Mouse (Mus musculus): ENCODE measurements around the gene Il16.
A peak's percentile ranks its signal among the peaks of the same experiment; 100 is the strongest.

Gene Il16

GRCm38 (mm10) chr7:83677296-83677695 is 68.2 kb downstream of the Il16 start:
- no peak for DNase-seq

DNA sequence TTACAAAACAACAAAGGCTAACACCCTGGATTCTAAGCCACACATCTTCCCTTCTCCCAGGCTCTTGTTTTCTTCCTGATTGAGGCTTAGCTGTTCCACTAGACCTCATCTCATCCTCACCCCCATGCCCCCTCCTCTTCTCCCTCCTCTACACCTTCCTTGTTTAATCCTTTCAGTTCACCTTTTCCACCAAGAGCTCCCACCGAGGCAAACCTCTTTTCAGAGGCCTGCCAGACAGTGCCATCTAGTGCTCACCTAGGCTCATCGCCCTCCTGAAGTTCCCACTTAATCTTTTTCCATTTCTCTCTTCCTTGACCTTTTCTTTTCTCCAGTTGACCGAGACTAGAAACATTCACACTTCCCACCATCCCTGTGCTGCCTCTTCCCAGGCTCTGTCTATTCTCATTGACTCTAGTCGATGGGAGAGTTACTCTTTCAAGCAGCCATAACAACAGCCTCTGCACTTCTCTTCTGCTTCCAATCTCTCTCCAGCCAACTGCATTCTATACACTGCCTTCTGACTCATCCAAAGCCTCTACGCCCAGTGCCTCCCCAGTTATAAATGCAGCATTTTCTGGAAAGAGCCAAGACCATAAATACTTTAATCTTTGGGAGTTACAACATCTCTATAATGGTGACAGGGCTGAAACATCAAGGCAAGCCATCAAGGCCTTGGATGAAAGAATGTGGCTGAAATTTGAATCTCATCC is 69.8 kb downstream of the Il16 start:
- peak; percentile 57 for DNase-seq

- DNase-seq, result no peak
Measured at GRCm38 (mm10) chr7:83671573-83671972, 74.0 kb downstream of the Il16 start.

- DNase-seq, result peak; percentile 55
Measured at GRCm38 (mm10) chr7:83668724-83669123, 76.8 kb downstream of the Il16 start.

DNA sequence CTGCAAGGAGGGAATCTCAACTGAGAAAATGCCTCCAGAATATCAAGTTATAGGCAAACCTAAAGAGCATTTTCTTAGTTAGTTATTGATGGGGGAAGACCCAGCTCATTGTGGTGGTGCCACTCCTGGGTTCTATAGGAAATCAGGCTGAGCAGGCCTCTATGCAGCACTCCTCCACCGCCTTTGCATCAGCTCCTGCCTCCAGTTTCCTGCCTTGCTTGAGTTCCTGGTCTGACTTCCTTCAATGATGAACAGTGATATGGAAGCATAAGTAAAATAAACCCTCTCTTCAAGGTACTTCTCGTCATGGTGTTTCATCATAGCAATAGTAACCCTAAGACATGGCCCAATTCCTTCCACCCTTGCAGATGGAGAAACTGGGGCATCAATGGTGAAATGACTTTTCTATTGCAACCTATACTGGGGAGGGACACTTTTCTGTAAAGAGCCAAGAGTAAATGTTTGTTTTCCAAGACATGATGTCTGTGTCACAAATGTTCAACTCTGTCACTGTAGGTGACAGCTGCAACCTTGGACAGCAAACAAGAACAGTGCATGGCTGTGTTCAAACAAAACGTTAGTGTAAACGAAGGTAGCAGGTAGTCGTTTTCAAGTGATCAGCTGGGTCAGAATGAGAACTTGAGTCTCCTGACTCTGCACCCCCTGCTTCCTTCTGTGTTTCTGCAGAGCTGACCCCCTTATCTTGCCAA is 77.4 kb downstream of the Il16 start:
- no peak for DNase-seq

DNA sequence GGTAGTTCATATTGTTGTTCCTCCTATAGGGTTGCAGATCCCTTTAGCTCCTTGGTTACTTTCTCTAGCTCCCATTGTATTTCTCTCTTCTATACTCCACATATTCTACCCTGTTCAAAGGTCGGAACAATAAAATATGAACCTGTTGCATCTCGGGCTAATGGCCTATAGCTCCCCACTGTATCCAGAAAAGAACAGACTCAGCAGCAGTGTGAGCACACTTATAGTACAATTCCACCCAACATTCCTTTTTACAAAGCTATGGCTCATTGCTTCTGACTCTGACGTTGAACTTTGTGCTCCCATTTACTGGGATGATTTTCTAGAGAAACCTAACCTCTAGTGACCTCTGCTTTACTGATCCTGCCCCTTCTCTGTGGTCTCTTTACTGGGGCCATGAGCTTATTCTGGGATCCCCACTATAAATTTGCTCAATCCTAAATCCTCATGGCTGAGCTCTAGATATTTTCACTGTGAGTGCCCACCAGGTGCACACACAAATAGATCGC is 79.4 kb downstream of the Il16 start:
- no peak for DNase-seq

DNA sequence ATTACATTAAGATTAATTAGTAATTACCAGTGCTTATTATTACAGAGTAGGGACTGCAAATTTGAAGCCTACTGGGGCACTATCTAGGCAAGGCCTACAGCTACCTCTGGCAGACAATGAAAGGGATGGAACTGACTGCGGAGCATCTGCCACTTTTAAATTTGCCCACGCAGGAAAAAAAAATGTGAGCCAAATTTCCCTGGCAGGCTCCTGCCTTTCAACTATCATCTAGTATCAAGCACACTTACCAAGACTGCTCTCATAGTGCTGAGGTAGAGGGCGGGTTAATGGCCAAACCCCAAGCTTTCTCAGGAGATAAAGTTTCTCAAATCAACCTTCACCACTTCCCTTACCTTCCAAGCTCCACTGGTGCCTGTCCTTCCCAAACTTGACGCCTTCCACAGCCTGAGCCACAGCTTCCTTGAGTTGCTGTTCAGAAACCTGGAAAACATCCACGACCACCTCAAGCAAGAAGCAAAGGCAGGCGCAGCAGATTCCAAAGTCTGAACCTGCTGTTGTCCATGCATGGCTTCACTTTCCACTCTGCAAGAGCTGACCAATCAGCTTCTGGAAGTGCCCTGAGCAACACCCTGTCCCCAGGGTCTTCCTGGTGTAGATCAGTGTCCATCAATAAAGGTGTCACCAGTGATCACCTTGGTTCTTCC is 82.7 kb downstream of the Il16 start:
- DNase-seq, result no peak

DNA sequence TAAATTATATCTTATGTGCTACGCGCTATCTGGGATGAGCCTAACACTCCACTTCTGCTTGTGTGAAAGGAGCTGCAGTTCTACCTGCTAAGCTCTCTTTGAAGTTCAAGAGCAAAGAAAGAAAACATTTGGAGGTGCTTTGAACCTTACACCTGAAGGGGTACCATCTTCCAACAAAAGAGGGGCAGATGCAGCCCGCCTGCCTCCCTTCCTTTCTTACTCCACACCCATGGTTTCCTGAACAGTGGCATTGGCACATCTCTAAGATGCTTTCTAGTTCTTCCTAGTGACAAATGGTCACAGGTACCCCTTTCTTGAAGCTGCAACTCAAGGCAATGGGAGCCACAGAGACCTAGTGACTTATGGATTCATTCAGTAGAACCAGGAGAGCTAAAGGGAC is 83.8 kb downstream of the Il16 start:
- peak; percentile 56 for DNase-seq

DNA sequence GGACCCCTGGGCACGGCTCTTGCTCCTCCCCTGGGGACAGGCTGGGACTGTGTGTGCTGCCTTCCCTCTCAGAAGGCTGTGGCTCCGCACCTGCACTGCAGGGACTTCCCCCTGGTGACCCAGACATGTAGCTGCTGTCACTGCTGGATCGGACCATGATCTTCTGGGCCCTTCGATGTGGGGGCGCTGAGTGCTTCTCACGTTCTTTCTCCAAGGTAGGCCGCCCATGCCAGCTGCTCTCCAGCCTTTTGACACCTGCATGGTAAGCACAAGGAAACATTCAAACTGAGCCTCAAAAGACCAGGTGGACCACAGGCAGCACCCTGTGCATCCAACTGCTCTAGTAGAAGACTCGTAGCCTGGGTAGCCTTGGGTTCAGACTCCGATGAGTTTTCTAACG is 84.5 kb downstream of the Il16 start:
- DNase-seq, result peak; percentile 80

- peak; percentile 82 for DNase-seq
Measured at GRCm38 (mm10) chr7:83660273-83660691, 85.2 kb downstream of the Il16 start.

DNA sequence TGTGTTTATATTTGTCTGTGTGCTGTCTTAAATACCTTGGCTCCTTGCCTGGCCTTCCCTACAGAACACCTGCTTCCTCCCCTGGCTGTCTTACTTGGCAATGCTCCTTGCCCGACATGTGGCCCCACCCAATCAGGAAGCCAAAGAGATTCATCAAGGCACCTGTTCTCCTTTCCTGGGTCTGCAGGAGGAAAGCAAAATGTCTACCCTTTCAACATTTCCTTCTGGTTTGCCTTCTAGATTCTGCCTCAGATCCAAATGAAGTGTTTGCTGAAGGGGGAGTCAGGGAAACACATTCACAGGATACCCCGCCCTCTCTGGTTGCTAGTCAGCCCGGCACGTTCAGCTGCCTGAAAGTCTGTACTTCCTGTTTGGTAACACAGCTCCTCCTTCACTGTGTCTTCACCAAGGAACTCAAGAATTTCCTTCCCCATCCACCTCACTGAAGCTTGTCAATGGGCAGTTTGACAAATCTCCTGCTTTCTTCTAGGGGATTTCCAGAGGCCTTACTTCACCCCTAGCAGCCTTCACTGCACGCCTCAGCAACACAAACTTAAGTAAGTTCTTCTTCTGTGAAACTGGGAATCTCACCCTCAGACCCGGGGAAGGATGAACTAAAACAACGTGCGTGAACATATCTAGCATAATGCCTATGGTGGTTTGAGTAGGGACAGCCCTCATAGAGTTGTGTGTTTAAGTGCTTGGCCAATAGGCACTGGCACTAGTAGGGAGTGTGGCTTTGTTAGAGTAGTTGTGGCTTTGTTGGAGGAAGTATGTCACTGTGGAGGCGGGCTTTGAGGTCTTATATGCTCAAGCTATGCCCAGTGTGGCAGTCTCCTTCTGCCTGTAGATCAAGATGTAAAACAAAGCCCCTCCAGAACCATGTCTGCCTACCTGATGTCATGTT is 86.1 kb downstream of the Il16 start:
- peak; percentile 79 for DNase-seq

DNA sequence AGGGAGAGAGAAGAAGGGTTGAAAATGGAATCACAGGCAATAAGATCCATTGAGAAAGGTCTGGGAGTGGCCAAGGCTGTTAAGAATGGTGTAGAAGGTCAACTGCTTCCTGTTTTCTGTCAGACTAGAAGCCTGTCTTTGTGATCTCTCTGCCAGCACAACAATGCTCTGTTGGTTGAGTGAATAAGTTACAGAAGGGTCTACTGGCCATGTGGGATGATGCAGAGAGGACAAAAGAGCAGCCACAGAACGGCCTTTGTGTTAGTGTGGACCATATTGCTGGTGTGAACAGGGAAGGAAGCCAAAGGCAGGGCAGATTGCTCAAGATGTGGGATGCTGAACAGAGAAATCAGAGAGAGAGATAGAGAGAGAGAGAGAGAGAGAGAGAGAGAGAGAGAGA is 86.8 kb downstream of the Il16 start:
- no peak for DNase-seq

- peak; percentile 86 for DNase-seq
Measured at GRCm38 (mm10) chr7:83654938-83655630, 90.4 kb downstream of the Il16 start.

- DNase-seq, result peak; percentile 51
Measured at GRCm38 (mm10) chr7:83654196-83654595, 91.3 kb downstream of the Il16 start.

DNA sequence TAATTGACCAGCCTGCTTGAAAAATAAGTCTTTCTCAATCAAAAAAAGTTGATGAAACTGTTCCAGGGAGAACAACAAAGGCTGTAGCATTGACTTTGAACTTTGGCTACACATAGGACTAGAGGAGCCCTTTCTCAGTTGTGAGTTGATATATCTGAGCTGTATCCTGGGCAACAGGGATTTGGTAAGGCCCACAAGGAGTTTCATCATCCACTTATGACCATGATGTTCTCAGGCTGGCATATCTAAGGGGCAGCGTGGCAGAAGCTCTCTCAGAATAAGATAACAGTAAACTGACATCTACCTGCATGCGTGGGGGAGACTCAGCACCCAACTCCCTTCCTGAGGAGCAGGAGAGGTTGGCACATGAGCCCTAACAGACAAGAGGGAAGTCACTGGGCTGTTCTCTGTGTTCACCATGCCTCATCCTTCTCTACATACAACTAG is 91.9 kb downstream of the Il16 start:
- no peak for DNase-seq

DNA sequence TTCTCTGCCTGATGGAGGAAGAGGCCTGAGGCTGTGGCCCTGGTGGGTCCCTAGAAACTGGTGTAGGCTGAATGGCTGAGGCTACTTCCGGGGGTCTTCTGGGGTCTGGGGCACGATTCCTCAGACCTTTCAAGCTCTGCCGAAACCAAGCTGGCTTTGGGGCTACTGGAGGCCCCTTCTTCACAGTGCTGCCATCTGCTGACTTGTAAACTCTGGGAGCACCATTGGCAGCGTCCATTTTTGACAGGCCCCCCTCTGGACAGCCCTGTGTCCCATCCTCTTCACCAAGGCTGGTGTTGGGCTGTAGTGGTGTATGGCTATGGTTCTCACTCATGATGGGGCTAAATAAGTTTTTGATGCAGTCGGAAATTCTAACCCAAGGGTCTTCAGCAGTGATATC is 93.0 kb downstream of the Il16 start:
- DNase-seq, result no peak

DNA sequence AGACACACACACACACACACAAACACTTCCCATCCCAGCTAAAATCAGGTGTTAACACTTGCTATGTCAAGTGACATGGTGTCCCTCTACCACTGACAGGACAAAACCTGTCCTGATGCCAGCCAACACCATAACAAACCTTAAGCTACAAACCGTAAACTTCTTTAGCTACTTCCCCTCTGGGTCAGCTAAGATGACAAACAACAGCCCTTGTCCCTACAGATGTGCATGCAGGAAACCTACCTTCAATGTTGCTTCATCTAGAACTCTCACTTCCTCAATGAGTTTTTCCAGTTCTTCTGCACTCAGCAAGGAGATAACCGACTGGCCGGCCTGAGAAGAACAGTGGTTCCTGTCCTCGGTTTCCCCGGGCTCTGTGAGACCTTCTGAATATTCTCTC is 94.9 kb downstream of the Il16 start:
- no peak for DNase-seq

DNA sequence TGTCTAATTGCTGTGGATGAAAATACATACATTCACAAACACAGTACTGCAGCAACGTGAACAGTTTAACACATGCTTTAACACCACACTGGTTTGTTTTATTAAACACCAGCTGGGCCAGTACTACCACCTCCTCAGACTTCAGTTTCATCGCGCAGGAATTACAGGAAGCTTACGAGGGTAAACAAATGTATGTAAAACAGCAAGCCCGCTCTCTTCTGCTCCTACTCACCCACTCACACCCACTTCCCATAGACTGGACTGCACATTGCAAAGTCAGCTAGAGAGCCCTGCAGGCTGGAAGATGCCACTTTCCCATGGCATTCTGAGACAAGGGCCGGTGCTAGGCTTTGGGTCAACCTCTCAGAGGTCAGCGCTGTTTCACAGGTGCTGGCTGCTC is 96.7 kb downstream of the Il16 start:
- DNase-seq, result no peak

- DNase-seq, result no peak
Measured at GRCm38 (mm10) chr7:83645476-83645875, 100.0 kb downstream of the Il16 start.

DNA sequence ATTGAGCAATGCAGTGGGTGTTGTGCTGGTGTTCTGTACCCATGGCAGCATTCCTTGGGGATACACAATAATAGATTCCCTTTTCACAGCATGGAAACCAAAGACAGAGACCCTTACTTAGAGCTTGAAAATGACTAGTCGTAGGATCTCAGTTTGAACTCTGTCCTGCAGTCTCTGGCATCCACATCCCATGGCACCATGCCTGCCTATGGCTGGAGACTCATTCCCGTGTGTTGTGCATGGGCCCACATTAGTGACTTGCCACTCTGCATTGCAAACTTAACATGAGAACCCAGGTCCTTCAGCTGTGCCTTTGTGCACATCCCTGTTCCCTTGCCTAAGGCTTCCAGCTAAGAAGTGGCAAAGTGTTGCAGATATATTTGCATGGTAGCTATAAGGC is 100.8 kb downstream of the Il16 start:
- no peak for DNase-seq

DNA sequence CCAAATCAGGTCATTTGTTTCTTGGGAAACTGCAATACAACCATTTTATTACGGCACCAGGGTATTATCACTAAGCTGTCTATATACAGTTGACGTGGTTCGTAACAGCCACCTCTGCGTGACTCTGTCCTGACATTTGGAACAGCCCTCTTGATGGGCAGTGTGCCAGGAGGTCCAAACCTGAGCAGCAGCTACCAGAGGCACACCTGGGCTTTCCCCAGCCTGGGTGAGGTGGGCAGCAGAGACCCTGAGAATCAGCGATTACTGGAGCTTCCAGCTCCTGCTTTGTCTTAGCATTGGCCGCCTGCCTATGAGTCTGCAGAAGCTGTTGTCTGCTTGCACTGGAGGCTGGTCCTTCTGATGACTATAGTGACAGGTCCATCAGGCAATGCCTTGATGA is 101.9 kb downstream of the Il16 start:
- DNase-seq, result no peak

- DNase-seq, result no peak
Measured at GRCm38 (mm10) chr7:83641163-83641562, 104.4 kb downstream of the Il16 start.

All from thymus, postnatal 25 days (tissue).